Mouse (Mus musculus) testis, adult 2 months (tissue): ENCODE data around the gene Gm21882. TPM values are rescaled to one million over a fixed set of nuclear protein-coding genes. Genes with fewer than 3 reads are reported as not detected.
"Not testable (repeated sequence)": the region's sequence is repeated elsewhere in the genome, so short reads cannot be mapped to it uniquely, and the experiment has no call there.

Source experiments
- H3K27ac ChIP-seq: fragments of 200-500 bp; 2 replicates; pipeline ENCODE4 v1.5.1; 2012; ENCODE audit warnings: low read depth, low read length; ENCODE audit not compliant: control insufficient read depth, insufficient read depth
- H3K27me3 ChIP-seq: fragments of 200-500 bp; 2 replicates; pipeline ENCODE4 v1.6.1; 2012; ENCODE audit warnings: mild to moderate bottlenecking, low read length, moderate library complexity; ENCODE audit not compliant: control insufficient read depth, insufficient read depth
- H3K36me3 ChIP-seq: fragments of 200-500 bp; 2 replicates; pipeline ENCODE4 v1.6.1; 2012; ENCODE audit warnings: mild to moderate bottlenecking, low read length; ENCODE audit not compliant: control insufficient read depth, insufficient read depth
- H3K4me1 ChIP-seq: fragments of 200-500 bp; 2 replicates; pipeline ENCODE4 v1.6.1; 2012; ENCODE audit warnings: low read length; ENCODE audit not compliant: control insufficient read depth, insufficient read depth
- H3K4me3 ChIP-seq: fragments of 200-500 bp; 2 replicates; pipeline ENCODE4 v1.5.1; 2012; ENCODE audit warnings: low read depth, mild to moderate bottlenecking, low read length, moderate library complexity, mixed read lengths; ENCODE audit not compliant: control insufficient read depth
- polyA plus RNA-seq: library from polyadenylated mRNA; depleted of rRNA; stranded (reverse); fragments of >200 nt; gene quantifications from 2 replicates; pipeline ENCODE4 v1.2.3, GENCODE M21; 2012; rRNA removed

The Gm21882 gene
- 0.19 and 0.25 TPM in 2 replicates for polyA plus RNA-seq

DNA sequence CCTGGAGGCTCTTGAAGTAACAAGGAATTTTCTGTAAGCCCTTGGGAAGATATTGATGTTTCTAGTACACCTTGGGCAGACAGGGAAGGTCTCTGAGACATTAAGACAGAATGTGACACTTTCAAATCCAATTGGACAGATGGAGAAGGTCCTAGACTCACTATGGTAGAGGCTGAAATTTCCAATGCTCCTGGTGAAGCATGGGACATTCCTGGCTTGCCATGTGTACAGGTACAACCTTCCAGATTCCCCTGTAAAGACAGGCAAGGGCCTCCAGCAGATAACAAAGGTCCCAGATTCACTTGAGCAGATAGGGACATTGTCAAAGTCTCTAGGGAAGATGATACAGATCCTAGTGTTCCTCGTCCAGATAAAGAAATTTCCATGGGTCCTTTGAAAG is at the start of gene Gm21882:
Gm21882 (minus strand) TSS at position 101 of the 400 bp plus-strand sequence.
- not testable (repeated sequence) for H3K4me3 ChIP-seq, H3K27ac ChIP-seq, H3K36me3 ChIP-seq, H3K4me1 ChIP-seq, H3K27me3 ChIP-seq

Other genes with a start within 250 kb of the Gm21882 start
- gene Gm21865, start 64.6 kb downstream of the Gm21882 start, polyA plus RNA-seq, result not detected in 2 replicates